Mouse (Mus musculus): ENCODE data around the gene Cadm2.

DNA sequence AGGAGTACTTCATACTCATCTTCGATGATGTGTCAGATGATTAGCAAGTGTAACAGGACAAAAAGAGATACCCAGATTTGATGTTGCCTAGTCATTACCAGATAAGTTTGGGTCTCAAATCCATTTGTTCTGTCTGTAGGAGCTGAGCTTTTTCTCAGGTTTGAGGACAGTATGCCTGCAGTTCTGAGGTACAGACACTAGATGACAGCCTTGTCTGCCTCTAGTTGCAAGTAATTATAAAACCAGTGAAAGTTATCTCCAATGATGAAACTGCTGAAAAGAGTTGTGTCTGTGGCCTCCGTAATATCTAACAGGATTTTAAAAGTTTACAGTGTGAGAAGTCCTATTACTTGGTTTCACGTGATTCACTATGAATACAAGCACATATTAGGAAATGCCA lies 531.0 kb downstream of the Cadm2 start:
- TF ChIP-seq CTCF (IDR thresholded peaks at IDR 0.05; ENCODE audit: borderline replicate concordance, control insufficient read depth, extremely low read depth, insufficient read depth, low read length, poor library complexity) (no peak), POLR2A (IDR thresholded peaks at IDR 0.05; ENCODE audit: control insufficient read depth, extremely low read depth, insufficient read depth, low read length, poor library complexity) (no peak)

Data from thymus, adult 2 months (tissue).